Mouse (Mus musculus) retina, postnatal 1 day (tissue): ENCODE results near the gene Ppp1r1c.

Experiments
- DNase-seq: peaks from one replicate; pipeline ENCODE4 v3.0.0-alpha.2; 2012

The Ppp1r1c gene

GRCm38 (mm10) chr2:79707575-79707974 is at the start of gene Ppp1r1c:
Ppp1r1c (plus strand) TSS chr2:79707780.
- peak; percentile 10 for DNase-seq

GRCm38 (mm10) chr2:79660417-79661185 is 47.0 kb upstream of the Ppp1r1c start:
- no peak for DNase-seq

GRCm38 (mm10) chr2:79661486-79662104 is 46.0 kb upstream of the Ppp1r1c start:
- peak; percentile 7 for DNase-seq

- no peak for DNase-seq
Measured at GRCm38 (mm10) chr2:79664532-79665286, 42.9 kb upstream of the Ppp1r1c start.

GRCm38 (mm10) chr2:79665492-79665891 is 42.1 kb upstream of the Ppp1r1c start:
- no peak for DNase-seq

GRCm38 (mm10) chr2:79675266-79675665 is 32.3 kb upstream of the Ppp1r1c start:
- no peak for DNase-seq

GRCm38 (mm10) chr2:79677663-79678257 is 29.8 kb upstream of the Ppp1r1c start:
- no peak for DNase-seq

GRCm38 (mm10) chr2:79681672-79682071 is 25.9 kb upstream of the Ppp1r1c start:
- no peak for DNase-seq

- DNase-seq = no peak
Measured at GRCm38 (mm10) chr2:79683258-79683657, 24.3 kb upstream of the Ppp1r1c start.

GRCm38 (mm10) chr2:79690838-79691237 is 16.7 kb upstream of the Ppp1r1c start:
- no peak for DNase-seq

GRCm38 (mm10) chr2:79695190-79695589 is 12.4 kb upstream of the Ppp1r1c start:
- DNase-seq = no peak

- DNase-seq = no peak
Measured at GRCm38 (mm10) chr2:79695939-79696338, 11.6 kb upstream of the Ppp1r1c start.

- no peak for DNase-seq
Measured at GRCm38 (mm10) chr2:79696478-79697230, 10.9 kb upstream of the Ppp1r1c start.

- no peak for DNase-seq
Measured at GRCm38 (mm10) chr2:79698166-79698565, 9.4 kb upstream of the Ppp1r1c start.

- no peak for DNase-seq
Measured at GRCm38 (mm10) chr2:79704773-79705172, 2.8 kb upstream of the Ppp1r1c start.

- no peak for DNase-seq
Measured at GRCm38 (mm10) chr2:79713662-79714091, 6.1 kb downstream of the Ppp1r1c start.

GRCm38 (mm10) chr2:79714745-79715144 is 7.2 kb downstream of the Ppp1r1c start:
- DNase-seq = no peak

GRCm38 (mm10) chr2:79715925-79716324 is 8.3 kb downstream of the Ppp1r1c start:
- DNase-seq = peak; percentile 76

GRCm38 (mm10) chr2:79717846-79718245 is 10.3 kb downstream of the Ppp1r1c start:
- DNase-seq = no peak

- no peak for DNase-seq
Measured at GRCm38 (mm10) chr2:79722415-79722814, 14.8 kb downstream of the Ppp1r1c start.

- peak; percentile 11 for DNase-seq
Measured at GRCm38 (mm10) chr2:79738958-79739357, 31.4 kb downstream of the Ppp1r1c start.

GRCm38 (mm10) chr2:79741966-79742365 is 34.4 kb downstream of the Ppp1r1c start:
- DNase-seq = no peak
